Comparison of ENCODE assay signal across 8 mouse cellular contexts in the genomic region with DNA sequence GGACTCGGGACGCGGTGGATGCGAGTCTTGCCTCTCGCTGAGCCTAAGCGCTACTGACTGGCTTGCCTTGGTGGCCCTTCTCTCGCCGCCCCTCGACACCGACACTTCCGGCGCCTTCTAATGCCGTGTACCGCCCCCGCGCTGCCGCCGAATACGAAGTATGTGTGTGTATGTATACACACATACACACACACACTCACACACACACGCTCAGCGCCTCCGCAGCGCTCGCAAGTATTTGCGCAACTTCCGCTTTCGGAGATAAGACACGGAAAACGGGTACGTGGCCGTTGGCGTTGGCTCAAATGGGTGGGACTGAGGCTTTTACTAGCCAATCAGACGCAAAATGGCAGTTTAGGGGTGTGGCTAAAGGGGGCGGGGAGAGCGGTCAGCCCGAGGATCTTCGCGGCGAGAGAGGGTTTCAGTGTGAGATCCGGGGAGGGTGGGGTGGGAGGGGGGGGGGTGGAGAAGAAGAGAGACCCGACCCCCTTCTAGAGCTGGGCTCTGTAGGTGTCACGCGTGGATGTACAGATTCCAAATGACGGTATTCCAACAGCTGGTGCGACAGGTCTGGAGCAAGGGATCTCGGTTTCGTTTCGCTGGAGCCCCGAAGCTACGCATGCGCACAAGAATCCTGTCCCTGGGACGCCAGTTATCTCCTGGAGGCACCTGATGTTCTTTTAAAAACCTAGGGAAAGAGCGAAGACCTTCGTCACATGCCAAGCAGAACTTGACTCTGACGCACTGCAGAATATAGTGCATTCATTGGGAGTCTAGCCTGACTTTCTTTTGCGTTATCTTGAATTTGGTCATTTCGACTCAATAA. TPM values are rescaled to one million over a fixed set of nuclear protein-coding genes. Genes with fewer than 3 reads are reported as not detected.
DNase-seq lines count a peak whose midpoint lies in the region; ATAC-seq and TF ChIP-seq lines count a peak whose summit lies in the region.

Spty2d1 (minus strand) TSS at position 244 of the 826 bp plus-strand sequence.

- H3K27me3 ChIP-seq in forebrain, embryonic 10.5 days (ENCODE audit: poor library complexity, severe bottlenecking), result no peaks in the 10 kb centered on the region
- H3K27me3 ChIP-seq in heart, embryonic 15.5 days, result no peaks in the 10 kb centered on the region
- no peaks in the 10 kb centered on the region for H3K27me3 ChIP-seq in liver, embryonic 14.5 days (ENCODE audit: control insufficient read depth, insufficient read depth, low read length)
- no peaks in the 10 kb centered on the region for H3K27me3 ChIP-seq in neural tube, embryonic 11.5 days (ENCODE audit: control insufficient read depth, insufficient read depth, low read length)
- no peaks in the 10 kb centered on the region for H3K27me3 ChIP-seq in stomach, postnatal 0 days (ENCODE audit: control insufficient read depth, insufficient read depth, low read length)

- H3K9ac ChIP-seq in heart, embryonic 15.5 days, result peak within 1 kb of the TSS; percentile 74
- peak within 1 kb of the TSS; percentile 87 for H3K9ac ChIP-seq in liver, embryonic 14.5 days (replicated peaks)
- H3K9ac ChIP-seq in neural tube, embryonic 11.5 days (ENCODE audit: low read length), result peak within 1 kb of the TSS; percentile 64
- peak within 1 kb of the TSS; percentile 82 for H3K9ac ChIP-seq in stomach, postnatal 0 days (ENCODE audit: low read length)

- no peaks in the 10 kb centered on the region for H3K36me3 ChIP-seq in forebrain, embryonic 10.5 days (replicated peaks)
- H3K36me3 ChIP-seq in heart, embryonic 15.5 days, result no peaks in the 10 kb centered on the region
- H3K36me3 ChIP-seq in liver, embryonic 14.5 days (replicated peaks; ENCODE audit: control insufficient read depth, insufficient read depth, low read depth), result no peaks in the 10 kb centered on the region
- no peaks in the 10 kb centered on the region for H3K36me3 ChIP-seq in neural tube, embryonic 11.5 days (ENCODE audit: control insufficient read depth, insufficient read depth, low read length)
- H3K36me3 ChIP-seq in stomach, postnatal 0 days (ENCODE audit: control insufficient read depth, insufficient read depth, low read length), result no peaks in the 10 kb centered on the region

- H3K9me3 ChIP-seq in forebrain, embryonic 10.5 days, result no peaks in the 10 kb centered on the region
- H3K9me3 ChIP-seq in heart, embryonic 15.5 days (replicated peaks), result no peaks in the 10 kb centered on the region
- no peaks in the 10 kb centered on the region for H3K9me3 ChIP-seq in liver, embryonic 14.5 days (ENCODE audit: control insufficient read depth, low read length)
- no peaks in the 10 kb centered on the region for H3K9me3 ChIP-seq in neural tube, embryonic 11.5 days (ENCODE audit: control insufficient read depth, low read length)
- H3K9me3 ChIP-seq in stomach, postnatal 0 days (ENCODE audit: control insufficient read depth, low read length), result no peaks in the 10 kb centered on the region

- DNase-seq in CD8-positive naive resting alpha-beta T cell, adult 2 months (ENCODE audit: low read depth in 2 of 2, low spot score in 2 of 2), result peak; percentile 98 to 99
- peak; percentile 99 for DNase-seq in c-Kit-positive CD71-negative TER-119-negative erythroid progenitor cells, embryonic 14.5 days (ENCODE audit: low read depth)
- DNase-seq in forebrain, embryonic 10.5 days (ENCODE audit: extremely low spot score, low spot score), result peak; percentile 95
- peak; percentile 98 to 100 for DNase-seq in kidney, postnatal 25 days
- peak; percentile 97 to 98 (median 98) for DNase-seq in liver, embryonic 14.5 days (ENCODE audit: low read depth in 3 of 3, low spot score in 3 of 3)
- DNase-seq in neural tube, embryonic 11.5 days (ENCODE audit: low spot score), result peak; percentile 96
- peak; percentile 99 for DNase-seq in stomach, postnatal 0 days (ENCODE audit: low spot score)

- ATAC-seq in heart, embryonic 15.5 days (replicated peaks; ENCODE audit: insufficient number of reproducible peaks, insufficient read depth, low FRiP score, low read depth), result peak; percentile 92
- peak; percentile 91 for ATAC-seq in liver, embryonic 14.5 days (ENCODE audit: insufficient read depth)
- peak; percentile 93 for ATAC-seq in neural tube, embryonic 11.5 days (ENCODE audit: insufficient read depth, low FRiP score, low TSS enrichment)
- ATAC-seq in stomach, postnatal 0 days (ENCODE audit: low FRiP score, low TSS enrichment), result peak; percentile 96

- no peak; the same call in 1 of the 2 replicates for TF ChIP-seq CTCF in liver, embryonic 14.5 days (IDR thresholded peaks at IDR 0.05; ENCODE audit: low read depth)
- TF ChIP-seq CTCF in stomach, postnatal 0 days (IDR thresholded peaks at IDR 0.05; ENCODE audit: low read depth), result 0 out of 2 replicates have a peak, but pooled peaks have one; percentile 7

- peak within 1 kb of the TSS; percentile 87 for H3K27ac ChIP-seq in forebrain, embryonic 10.5 days
- H3K27ac ChIP-seq in heart, embryonic 15.5 days, result peak within 1 kb of the TSS; percentile 97
- peak within 1 kb of the TSS; percentile 93 for H3K27ac ChIP-seq in liver, embryonic 14.5 days
- peak within 1 kb of the TSS; percentile 58; the same call in 1 of the 2 replicates for H3K27ac ChIP-seq in neural tube, embryonic 11.5 days (ENCODE audit: low read depth, low read length)
- peak within 1 kb of the TSS; percentile 97 for H3K27ac ChIP-seq in stomach, postnatal 0 days (replicated peaks)

- peaks cover 39% of the 10 kb centered on the region for H3K4me1 ChIP-seq in forebrain, embryonic 10.5 days
- peaks cover 31% of the 10 kb centered on the region for H3K4me1 ChIP-seq in heart, embryonic 15.5 days (replicated peaks)
- peaks cover 21 to 33% of the 10 kb centered on the region in 2 experiments for H3K4me1 ChIP-seq in liver, embryonic 14.5 days (replicated peaks; ENCODE audit: control insufficient read depth in 2 of 2, insufficient read depth in 2 of 2, low read length in 1 of 2)
- peaks cover 10% of the 10 kb centered on the region for H3K4me1 ChIP-seq in neural tube, embryonic 11.5 days (ENCODE audit: control insufficient read depth, insufficient read depth, low read length)
- peaks cover 2% of the 10 kb centered on the region; the same call in 1 of the 2 replicates for H3K4me1 ChIP-seq in stomach, postnatal 0 days (replicated peaks; ENCODE audit: control insufficient read depth, insufficient read depth)

- TF ChIP-seq EP300 in liver, embryonic 14.5 days (IDR thresholded peaks at IDR 0.05; ENCODE audit: low read depth), result peak; percentile 74
- TF ChIP-seq EP300 in stomach, postnatal 0 days (optimal IDR thresholded peaks at IDR 0.05), result no peak

- 1% methylated on average over 57 of the region's 57 CpGs for WGBS in forebrain, embryonic 10.5 days
- under 1% methylated on average over 57 of the region's 57 CpGs for WGBS in heart, embryonic 15.5 days
- under 1% methylated on average over 57 of the region's 57 CpGs for WGBS in liver, embryonic 14.5 days (ENCODE audit: insufficient replicate concordance)
- WGBS in neural tube, embryonic 11.5 days, result 1% methylated on average over 53 of the region's 57 CpGs
- WGBS in stomach, postnatal 0 days, result under 1% methylated on average over 56 of the region's 57 CpGs

- peak within 1 kb of the TSS; percentile 79 for H3K4me3 ChIP-seq in forebrain, embryonic 10.5 days
- H3K4me3 ChIP-seq in heart, embryonic 15.5 days, result peak within 1 kb of the TSS; percentile 85
- peak within 1 kb of the TSS; percentile 81 to 93 for H3K4me3 ChIP-seq in liver, embryonic 14.5 days (ENCODE audit: insufficient read depth in 1 of 2, low read depth in 2 of 2, low read length in 2 of 2)
- peak within 1 kb of the TSS; percentile 62 for H3K4me3 ChIP-seq in neural tube, embryonic 11.5 days (ENCODE audit: low read depth, low read length)
- H3K4me3 ChIP-seq in stomach, postnatal 0 days (ENCODE audit: low read depth, low read length), result peak within 1 kb of the TSS; percentile 74

- peak within 1 kb of the TSS; percentile 82 for H3K4me2 ChIP-seq in heart, embryonic 15.5 days
- peak within 1 kb of the TSS; percentile 98 for H3K4me2 ChIP-seq in liver, embryonic 14.5 days (ENCODE audit: low read depth)
- H3K4me2 ChIP-seq in neural tube, embryonic 11.5 days (ENCODE audit: low read depth), result peak within 1 kb of the TSS; percentile 81
- peak within 1 kb of the TSS; percentile 71 for H3K4me2 ChIP-seq in stomach, postnatal 0 days (replicated peaks; ENCODE audit: low read depth)

RNA-seq across cellular contexts. Expression of gene Spty2d1, which starts in this region (rescaled TPM):
- 10.9 and 11.4 TPM in 2 replicates for polyA plus RNA-seq in forebrain, embryonic 10.5 days (2016; fragmentation: Nextera tagmentation; extraction: Ambion mirVana)
- 13.6 and 15.3 TPM in 2 replicates for polyA plus RNA-seq in heart, embryonic 15.5 days (2015; fragmentation: Nextera tagmentation; extraction: Ambion mirVana)
- polyA plus RNA-seq in liver, embryonic 14.5 days (2012; rRNA removed), result 3.5 and 5.9 TPM in 2 replicates
- polyA plus RNA-seq in liver, embryonic 14.5 days (2014; fragmentation: Nextera tagmentation; extraction: Ambion mirVana), result 10.1 and 10.4 TPM in 2 replicates
- polyA plus RNA-seq in neural tube, embryonic 11.5 days (2014; fragmentation: Nextera tagmentation; extraction: Ambion mirVana), result 14.1 and 14.3 TPM in 2 replicates
- polyA plus RNA-seq in stomach, postnatal 0 days (2015; fragmentation: Nextera tagmentation; extraction: Ambion mirVana), result 11.0 and 11.8 TPM in 2 replicates

Comparison
In these comparisons a context has a peak if more than half of its experiments do, and no peak if none do; other contexts are left out.
1. Peak in every context shown above with its lines: DNase-seq, ATAC-seq, H3K4me3 ChIP-seq and H3K27ac ChIP-seq.